Mouse (Mus musculus): ENCODE data around the gene Pitpnm3.

DNA sequence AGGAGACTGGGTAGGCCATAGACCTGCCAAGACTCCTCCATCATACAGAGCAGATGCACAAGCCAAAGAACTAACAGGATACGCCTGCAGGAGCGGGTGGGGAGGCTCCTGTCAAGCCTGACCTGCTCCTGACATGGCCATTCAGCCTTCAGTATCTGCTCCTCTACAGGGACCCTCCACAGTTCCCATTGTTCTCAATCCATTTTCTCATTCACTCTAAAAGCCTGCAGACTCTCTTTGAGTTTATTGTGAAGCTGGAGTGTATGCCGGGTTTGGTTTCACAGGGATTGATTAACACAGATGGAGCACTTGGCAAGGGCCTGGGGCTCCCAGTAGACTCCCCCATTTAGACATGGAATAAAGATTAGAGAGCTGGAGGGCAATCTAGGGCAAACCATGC lies 12.3 kb upstream of the Pitpnm3 start:
- TF ChIP-seq TAL1 (IDR thresholded peaks at IDR 0.05; ENCODE audit: low read length) = no peak
- TF ChIP-seq GATA1 (IDR thresholded peaks at IDR 0.05; ENCODE audit: low read length) = no peak
